Mouse (Mus musculus): ENCODE data around the gene Iqsec1. TPM values are rescaled to one million over a fixed set of nuclear protein-coding genes. Genes with fewer than 3 reads are reported as not detected.

Gene Iqsec1
- polyA plus RNA-seq, 1 experiment, result 90.9 TPM

- H3K9me3 ChIP-seq, result no peaks in the 10 kb centered on the region
- H3K27me3 ChIP-seq (replicated peaks), result no peaks in the 10 kb centered on the region
- H3K4me3 ChIP-seq (replicated peaks), result no peak overlapping the region
- peaks cover 96% of the 10 kb centered on the region for H3K4me1 ChIP-seq
- no peak for TF ChIP-seq FLI1 (IDR thresholded peaks at IDR 0.05; ENCODE audit: low read length)
- TF ChIP-seq GATA1 (IDR thresholded peaks at IDR 0.05; ENCODE audit: borderline replicate concordance, low read length), result no peak
- H3K36me3 ChIP-seq (replicated peaks; ENCODE audit: low read length), result peaks cover 55% of the 10 kb centered on the region
Observed at GRCm38 (mm10) chr6:90712063-90712462, 276.4 kb downstream of the Iqsec1 start.

DNA sequence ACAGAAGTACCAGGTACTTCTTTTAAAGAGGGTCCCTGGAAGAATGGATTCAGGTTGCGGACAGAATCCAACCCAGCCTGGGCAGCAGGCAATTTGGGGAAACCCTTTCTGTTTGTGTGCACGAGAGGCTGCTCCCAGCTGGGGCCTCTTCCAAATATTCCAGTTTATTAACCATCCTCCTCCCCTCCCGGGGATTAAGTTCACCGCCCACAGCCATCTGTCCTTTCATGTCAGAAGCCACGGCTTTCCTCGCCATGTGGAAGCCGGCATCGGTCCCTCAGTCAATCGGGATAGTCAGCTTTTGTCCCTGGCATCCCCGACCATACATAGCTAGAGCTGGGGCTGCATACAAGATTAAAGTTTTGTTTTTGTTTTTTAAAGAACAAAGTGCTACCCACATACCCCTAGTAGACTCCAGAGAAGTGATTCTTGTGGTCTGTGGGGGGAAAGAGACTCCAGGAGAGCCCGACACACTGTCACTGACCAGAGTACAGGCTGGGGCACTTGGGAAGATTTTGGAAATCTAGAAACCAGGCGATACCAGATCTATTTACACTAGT, 276.9 kb downstream of the Iqsec1 start:
- no peak for TF ChIP-seq GATA1 (IDR thresholded peaks at IDR 0.05; ENCODE audit: borderline replicate concordance, low read length)
- no peak for TF ChIP-seq FLI1 (IDR thresholded peaks at IDR 0.05; ENCODE audit: low read length)
- no peaks in the 10 kb centered on the region for H3K9me3 ChIP-seq
- peaks cover 96% of the 10 kb centered on the region for H3K4me1 ChIP-seq
- H3K36me3 ChIP-seq (replicated peaks; ENCODE audit: low read length), result peaks cover 56% of the 10 kb centered on the region
- H3K4me3 ChIP-seq (replicated peaks), result no peak overlapping the region
- no peaks in the 10 kb centered on the region for H3K27me3 ChIP-seq (replicated peaks)

GRCm38 (mm10) chr6:90710778-90711177, 277.7 kb downstream of the Iqsec1 start:
- Histone ChIP-seq H3K9me3 (no peaks in the 10 kb centered on the region), H3K27me3 (replicated peaks) (no peaks in the 10 kb centered on the region), H3K4me1 (peaks cover 97% of the 10 kb centered on the region), H3K4me3 (replicated peaks) (peak overlapping the region; percentile 7), H3K36me3 (replicated peaks; ENCODE audit: low read length) (peaks cover 62% of the 10 kb centered on the region)
- TF ChIP-seq FLI1 (IDR thresholded peaks at IDR 0.05; ENCODE audit: low read length) (no peak), GATA1 (IDR thresholded peaks at IDR 0.05; ENCODE audit: borderline replicate concordance, low read length) (no peak)

- H3K4me1 ChIP-seq, result peaks cover 97% of the 10 kb centered on the region
- H3K27me3 ChIP-seq (replicated peaks), result no peaks in the 10 kb centered on the region
- H3K36me3 ChIP-seq (replicated peaks; ENCODE audit: low read length), result peaks cover 62% of the 10 kb centered on the region
- no peaks in the 10 kb centered on the region for H3K9me3 ChIP-seq
- H3K4me3 ChIP-seq (replicated peaks), result peak overlapping the region; percentile 80
- TF ChIP-seq FLI1 (IDR thresholded peaks at IDR 0.05; ENCODE audit: low read length) (no peak), GATA1 (IDR thresholded peaks at IDR 0.05; ENCODE audit: borderline replicate concordance, low read length) (0 out of 3 replicates have a peak, but pooled peaks have one; percentile 28)
Observed at GRCm38 (mm10) chr6:90709929-90710777, 278.3 kb downstream of the Iqsec1 start.

GRCm38 (mm10) chr6:90708061-90708618, 280.3 kb downstream of the Iqsec1 start:
- TF ChIP-seq GATA1 (IDR thresholded peaks at IDR 0.05; ENCODE audit: borderline replicate concordance, low read length) (no peak), FLI1 (IDR thresholded peaks at IDR 0.05; ENCODE audit: low read length) (no peak)

DNA sequence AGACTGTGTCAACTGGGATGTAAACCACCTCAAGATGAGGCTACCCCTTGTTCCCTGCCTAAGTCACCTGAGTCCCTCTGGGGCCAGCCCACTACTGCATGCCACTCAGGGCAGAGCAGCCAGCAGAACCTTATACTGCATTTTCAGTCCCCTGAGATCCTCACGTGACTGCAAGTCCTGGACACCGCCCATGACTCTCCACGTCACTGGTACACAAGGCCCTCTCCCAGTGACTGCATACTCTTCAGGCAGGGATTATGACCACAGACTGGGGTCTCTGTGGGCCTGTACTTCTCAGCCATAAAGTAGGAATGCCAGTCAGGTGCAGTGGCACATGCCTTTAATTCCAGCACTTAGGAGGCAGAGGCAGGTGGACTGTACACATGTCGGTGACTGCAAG, 281.3 kb downstream of the Iqsec1 start:
- Histone ChIP-seq H3K36me3 (replicated peaks; ENCODE audit: low read length) (peaks cover 52% of the 10 kb centered on the region), H3K4me3 (replicated peaks) (no peak overlapping the region), H3K9me3 (no peaks in the 10 kb centered on the region), H3K27me3 (replicated peaks) (no peaks in the 10 kb centered on the region), H3K4me1 (peaks cover 99% of the 10 kb centered on the region)
- TF ChIP-seq FLI1 (IDR thresholded peaks at IDR 0.05; ENCODE audit: low read length) (no peak), GATA1 (IDR thresholded peaks at IDR 0.05; ENCODE audit: borderline replicate concordance, low read length) (no peak)

More at GRCm38 (mm10) chr6:90708061-90708618, 280.3 kb downstream of the Iqsec1 start:
- Histone ChIP-seq H3K9me3 (no peaks in the 10 kb centered on the region), H3K4me1 (peaks cover 99% of the 10 kb centered on the region), H3K27me3 (replicated peaks) (no peaks in the 10 kb centered on the region), H3K4me3 (replicated peaks) (no peak overlapping the region), H3K36me3 (replicated peaks; ENCODE audit: low read length) (peaks cover 62% of the 10 kb centered on the region)

DNA sequence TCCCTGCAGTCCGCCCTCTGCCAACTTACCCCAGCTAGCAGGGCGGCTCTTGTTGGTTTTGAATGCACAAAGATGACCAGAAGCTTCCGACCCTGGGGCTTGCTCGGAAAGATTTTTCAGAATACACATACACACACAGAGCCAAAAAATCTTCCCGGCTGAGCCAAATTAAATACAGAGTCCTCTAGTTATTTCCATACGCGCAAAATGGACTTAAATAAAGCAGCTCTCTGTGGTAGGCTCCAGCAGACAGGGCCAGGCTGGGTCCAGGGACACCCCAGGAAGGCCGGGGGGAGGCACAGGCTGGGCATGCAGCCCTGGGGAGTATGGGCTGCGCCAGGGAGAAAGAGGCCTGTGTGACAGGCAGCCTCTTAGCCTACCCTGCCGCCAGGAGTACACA, 282.0 kb downstream of the Iqsec1 start:
- H3K4me1 ChIP-seq, result peaks cover 99% of the 10 kb centered on the region
- TF ChIP-seq GATA1 (IDR thresholded peaks at IDR 0.05; ENCODE audit: borderline replicate concordance, low read length) (no peak), FLI1 (IDR thresholded peaks at IDR 0.05; ENCODE audit: low read length) (no peak)
- H3K27me3 ChIP-seq (replicated peaks), result no peaks in the 10 kb centered on the region
- H3K36me3 ChIP-seq (replicated peaks; ENCODE audit: low read length), result peaks cover 47% of the 10 kb centered on the region
- H3K4me3 ChIP-seq (replicated peaks), result no peak overlapping the region
- no peaks in the 10 kb centered on the region for H3K9me3 ChIP-seq

- Histone ChIP-seq H3K4me1 (peaks cover 99% of the 10 kb centered on the region), H3K9me3 (no peaks in the 10 kb centered on the region), H3K36me3 (replicated peaks; ENCODE audit: low read length) (peaks cover 48% of the 10 kb centered on the region), H3K27me3 (replicated peaks) (no peaks in the 10 kb centered on the region), H3K4me3 (replicated peaks) (no peak overlapping the region)
- TF ChIP-seq GATA1 (IDR thresholded peaks at IDR 0.05; ENCODE audit: borderline replicate concordance, low read length), result no peak
- no peak for TF ChIP-seq FLI1 (IDR thresholded peaks at IDR 0.05; ENCODE audit: low read length)
Observed at GRCm38 (mm10) chr6:90705738-90706137, 282.7 kb downstream of the Iqsec1 start.

- H3K27me3 ChIP-seq (replicated peaks), result no peaks in the 10 kb centered on the region
- no peaks in the 10 kb centered on the region for H3K9me3 ChIP-seq
- no peak for TF ChIP-seq FLI1 (IDR thresholded peaks at IDR 0.05; ENCODE audit: low read length)
- no peak for TF ChIP-seq GATA1 (IDR thresholded peaks at IDR 0.05; ENCODE audit: borderline replicate concordance, low read length)
- H3K36me3 ChIP-seq (replicated peaks; ENCODE audit: low read length), result peaks cover 50% of the 10 kb centered on the region
- H3K4me3 ChIP-seq (replicated peaks), result peak overlapping the region; percentile 23
- peaks cover 99% of the 10 kb centered on the region for H3K4me1 ChIP-seq
Observed at GRCm38 (mm10) chr6:90704705-90705344, 283.7 kb downstream of the Iqsec1 start.

Data from megakaryocyte, embryonic 14.5 days (primary cell).